Mouse (Mus musculus): ENCODE results near the gene Arhgap6.

Arhgap6 gene

DNA sequence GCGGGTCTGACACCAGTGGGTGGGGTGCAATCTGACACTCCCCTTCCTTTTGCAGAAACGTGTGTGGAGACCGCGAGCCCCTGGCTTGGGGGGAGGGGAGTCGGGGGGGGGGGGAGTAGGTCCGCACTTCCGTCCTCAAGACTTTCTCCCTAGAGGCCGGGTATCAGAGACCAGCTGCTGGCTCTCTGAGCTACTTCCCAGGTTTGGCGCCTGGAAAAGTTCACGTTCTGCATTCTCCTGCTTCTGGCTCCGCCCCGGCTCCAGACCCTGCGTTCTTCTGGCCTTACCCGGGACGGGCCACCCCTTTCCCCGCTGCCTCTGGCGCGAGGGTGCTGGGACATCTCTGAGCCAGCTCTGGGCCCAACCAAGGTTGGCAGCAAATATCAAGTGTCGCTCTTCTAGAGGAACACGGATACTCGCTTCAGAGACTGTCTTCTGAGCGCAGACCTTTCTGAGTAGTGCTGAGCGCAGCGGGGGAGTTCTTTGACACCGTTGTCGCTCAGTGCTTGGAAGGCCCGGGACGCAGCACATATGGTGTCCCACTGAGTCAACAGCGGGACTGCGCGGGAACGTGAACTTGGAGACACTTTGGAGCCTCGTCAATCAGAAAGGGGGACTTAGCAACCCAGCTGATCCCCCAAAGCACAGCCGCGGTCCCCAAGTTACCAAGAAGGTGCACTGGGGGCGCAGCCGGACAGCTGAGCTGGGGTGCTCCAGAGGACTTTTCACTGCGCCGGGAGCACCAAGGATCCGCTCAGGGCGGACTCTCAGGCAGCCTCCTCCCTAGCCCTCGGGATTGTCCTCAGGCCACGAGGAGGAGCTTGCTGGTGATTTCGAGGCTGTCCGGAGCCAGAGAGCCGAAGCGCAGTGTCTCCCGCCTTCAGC, at the start of gene Arhgap6:
TSS of gene Arhgap6 (plus strand) at position 126 of the 885 bp plus-strand sequence.
- in situ Hi-C loops (cut with MboI, MseI): no loop called here

DNA sequence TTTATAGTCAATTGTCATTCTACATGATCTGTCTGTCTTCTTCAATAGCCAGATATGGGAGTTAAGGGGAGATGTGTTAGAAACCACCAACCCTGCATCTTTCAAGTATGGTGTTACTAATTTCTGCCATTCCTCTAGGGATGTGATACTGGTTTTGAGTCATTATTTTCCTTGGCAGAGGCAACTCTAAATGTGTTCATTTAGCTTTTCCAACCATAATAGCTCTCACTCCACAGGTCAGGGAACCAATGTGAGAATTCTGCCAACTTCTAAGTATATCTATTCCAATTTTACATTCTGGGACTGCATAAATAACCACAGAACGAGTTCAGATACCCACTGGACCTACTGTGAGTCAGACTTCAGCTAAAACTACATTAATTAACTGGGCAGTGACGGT, 47.9 kb upstream of the Arhgap6 start:
- in situ Hi-C loops (cut with MboI, MseI): no loop called here

DNA sequence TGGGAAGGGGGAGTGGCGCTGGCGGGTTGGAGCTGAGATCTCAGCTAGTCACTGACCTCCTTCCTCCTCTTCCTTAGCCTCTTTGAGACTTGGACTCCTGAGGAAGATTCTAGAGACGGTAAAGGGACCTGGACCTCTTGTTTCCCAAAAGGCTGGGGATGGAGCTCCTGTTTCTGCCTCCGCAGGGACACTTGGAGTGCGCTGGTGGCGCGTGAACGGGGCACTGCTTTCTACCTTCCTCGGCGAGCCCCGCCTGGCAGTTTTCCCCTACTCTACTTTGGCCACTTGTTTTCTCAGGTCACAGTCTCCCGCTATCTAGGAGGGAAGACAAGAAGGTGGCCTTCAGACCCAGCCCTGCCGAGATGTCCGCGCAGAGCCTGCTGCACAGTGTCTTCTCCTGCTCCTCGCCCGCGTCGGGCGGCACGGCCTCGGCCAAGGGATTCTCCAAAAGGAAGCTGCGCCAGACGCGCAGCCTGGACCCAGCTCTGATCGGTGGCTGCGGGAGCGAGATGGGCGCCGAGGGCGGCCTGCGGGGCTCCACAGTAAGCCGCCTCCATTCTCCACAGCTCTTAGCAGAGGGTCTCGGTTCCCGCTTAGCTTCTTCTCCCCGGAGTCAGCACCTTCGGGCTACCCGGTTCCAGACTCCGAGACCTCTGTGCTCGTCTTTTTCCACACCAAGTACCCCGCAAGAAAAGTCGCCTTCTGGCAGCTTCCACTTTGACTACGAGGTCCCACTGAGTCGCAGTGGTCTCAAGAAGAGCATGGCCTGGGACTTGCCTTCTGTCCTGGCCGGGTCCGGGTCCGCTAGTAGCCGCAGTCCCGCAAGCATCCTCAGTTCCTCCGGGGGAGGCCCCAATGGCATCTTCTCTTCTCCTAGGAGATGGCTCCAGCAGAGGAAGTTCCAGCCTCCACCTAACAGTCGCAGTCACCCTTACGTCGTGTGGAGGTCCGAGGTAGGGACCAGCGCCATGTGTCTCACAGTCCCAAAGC, 1.3 kb downstream of the Arhgap6 start:
- in situ Hi-C loops (cut with MboI, MseI): no loop called here

DNA sequence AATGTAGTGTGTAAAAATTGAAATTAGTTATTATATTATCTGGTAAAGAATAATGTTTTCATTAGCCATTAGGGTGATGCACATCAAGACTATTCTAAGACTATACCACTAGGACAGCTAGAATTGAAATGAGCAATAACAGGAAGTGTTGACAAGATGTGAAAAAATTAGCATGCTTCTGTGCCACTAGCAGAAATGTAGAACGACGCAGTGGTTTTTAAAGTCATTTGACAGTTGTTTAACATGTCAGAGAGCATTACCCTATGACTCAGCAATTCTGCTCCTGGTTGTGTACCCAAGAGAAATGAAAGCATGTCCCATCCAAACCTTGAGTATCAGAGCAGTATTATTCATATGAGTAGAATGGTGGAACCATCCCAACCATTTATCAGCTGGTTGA, 9.8 kb downstream of the Arhgap6 start:
- in situ Hi-C loops (cut with MboI, MseI): no loop called here

DNA sequence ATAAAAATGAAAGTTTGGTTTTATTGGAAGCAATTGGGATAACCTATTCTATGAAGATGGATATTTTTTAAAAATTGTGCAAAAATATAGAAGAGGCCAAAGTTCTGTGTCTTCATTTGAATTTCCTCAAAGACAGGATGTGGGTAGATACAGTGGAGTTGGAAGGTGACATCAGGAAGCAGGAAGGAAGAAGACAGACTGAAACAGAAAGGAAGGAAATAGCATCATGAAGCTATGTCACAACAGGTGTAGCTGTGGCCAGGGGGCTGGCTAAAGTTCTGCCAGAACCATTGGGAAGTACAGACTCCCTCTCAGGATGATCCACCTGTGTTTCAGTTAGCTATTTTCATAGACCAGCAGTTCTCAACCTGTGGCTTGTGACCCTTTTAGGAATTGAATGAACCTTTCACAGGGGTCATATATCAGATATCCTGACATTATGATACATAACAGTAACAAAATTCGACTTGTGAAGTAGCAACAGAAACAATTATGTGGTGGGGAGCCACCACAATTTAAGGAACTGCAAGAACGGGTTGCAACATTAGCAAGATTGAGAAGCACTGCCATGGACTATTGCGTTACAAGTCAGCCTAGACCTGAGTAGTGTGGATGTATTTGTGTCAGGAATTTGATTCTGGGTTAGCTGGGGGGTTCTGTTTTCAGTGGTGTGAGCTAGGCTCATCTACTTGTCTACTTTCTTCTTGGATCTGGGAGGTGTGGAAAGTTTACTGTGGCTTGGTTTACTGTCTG, 15.8 kb downstream of the Arhgap6 start:
- in situ Hi-C loops (cut with MboI, MseI): no loop called here

DNA sequence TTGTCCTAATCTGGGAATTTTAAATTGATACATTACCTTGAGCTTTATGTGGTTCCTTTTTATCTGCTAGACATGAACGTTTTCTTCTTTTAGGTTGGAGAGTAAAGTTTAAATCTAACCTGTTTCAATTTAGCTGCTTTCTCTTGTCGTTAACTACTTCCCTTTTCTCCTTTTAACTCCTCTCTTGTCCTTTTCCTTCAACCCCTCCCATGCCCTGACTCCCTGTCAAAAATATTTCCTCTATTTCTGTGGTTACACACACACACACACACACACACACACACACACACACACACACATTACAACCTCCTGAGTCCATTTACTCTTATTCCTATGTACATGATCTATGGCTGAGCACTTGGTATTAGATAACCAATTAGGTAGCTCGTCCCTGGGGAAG, 24.0 kb downstream of the Arhgap6 start:
- in situ Hi-C loops (cut with MboI, MseI): no loop called here

DNA sequence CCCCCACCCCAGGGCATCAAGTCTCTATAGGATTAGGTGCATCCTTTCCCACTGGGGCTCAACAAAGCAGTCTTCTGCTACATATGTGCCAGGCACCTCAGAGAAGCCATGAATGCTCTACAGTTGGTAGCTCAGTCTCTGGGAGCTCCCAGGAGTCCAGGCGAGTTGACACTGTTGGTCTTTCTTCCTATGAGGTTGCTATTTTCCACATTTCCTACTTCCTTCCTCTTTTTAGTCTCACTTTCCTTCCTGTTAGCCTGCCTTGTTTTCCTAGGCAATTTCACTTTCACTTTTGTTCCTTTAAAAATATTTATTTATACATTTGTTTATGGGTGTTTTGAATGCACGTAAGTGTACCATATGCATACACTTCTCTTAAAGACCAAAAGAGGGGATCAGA, 29.3 kb downstream of the Arhgap6 start:
- in situ Hi-C loops (cut with MboI, MseI): no loop called here

DNA sequence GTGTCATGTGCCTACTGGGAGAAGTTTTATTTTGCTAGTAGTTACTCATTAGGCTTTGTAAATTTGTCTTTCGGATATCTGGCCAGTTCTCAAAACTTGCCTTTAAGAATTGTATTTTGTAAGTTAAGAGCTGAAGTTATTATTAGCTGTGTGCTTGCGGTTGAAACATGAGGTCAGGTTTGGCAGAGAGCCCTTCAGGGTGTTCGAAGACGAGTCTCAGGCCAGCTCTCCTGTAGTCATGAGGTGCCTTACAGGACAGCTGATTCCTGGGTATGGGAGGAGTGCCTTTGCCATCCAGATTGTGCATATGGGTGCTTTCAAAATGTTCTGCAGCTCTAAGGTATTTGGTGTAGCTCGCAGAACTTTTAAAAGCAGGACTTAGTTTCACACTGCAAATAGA, 37.4 kb downstream of the Arhgap6 start:
- in situ Hi-C loops (cut with MboI, MseI): loop anchor here (10.0 kb wide), 1 partner anchor 938 kb away; no protein-coding TSS in a partner anchor

DNA sequence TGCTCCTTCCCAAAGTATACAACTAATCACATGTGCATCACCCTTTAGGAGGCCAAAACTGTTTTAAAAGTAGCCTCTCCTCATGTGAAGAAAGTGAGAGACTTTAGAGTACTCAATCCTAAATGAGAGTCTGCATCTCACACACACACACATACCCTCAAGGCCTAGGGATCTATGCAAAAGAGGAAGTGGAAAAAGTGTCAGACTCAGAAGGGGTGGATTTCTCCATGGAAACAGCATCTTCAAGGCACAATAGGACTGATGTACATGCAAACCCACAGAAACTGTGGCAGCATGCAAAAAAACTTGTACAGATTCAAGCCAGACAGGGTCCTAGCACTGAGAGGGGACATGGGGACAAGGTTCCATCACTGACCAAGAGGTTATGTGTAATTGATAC, 53.2 kb downstream of the Arhgap6 start:
- in situ Hi-C loops (cut with MboI, MseI): no loop called here

DNA sequence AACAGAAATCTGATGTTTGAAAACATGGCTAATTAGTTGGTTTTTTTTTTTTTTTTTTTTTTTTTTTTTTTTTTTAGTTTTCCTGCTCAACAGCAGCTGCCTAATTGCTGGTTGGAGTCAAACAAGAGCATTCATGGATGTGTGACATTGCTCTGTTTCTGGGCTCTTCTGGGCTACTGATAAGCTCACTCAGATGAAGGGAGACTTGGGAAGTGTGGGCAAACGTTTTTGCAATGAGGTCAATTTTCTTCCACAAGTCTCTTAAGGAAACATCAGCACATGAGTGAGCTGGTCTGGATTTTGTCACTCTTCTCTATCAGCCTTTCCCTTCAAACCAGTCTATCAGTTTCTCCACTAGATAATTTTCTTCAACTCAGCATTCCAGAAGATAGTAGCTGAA, 79.8 kb downstream of the Arhgap6 start:
- in situ Hi-C loops (cut with MboI, MseI): no loop called here

DNA sequence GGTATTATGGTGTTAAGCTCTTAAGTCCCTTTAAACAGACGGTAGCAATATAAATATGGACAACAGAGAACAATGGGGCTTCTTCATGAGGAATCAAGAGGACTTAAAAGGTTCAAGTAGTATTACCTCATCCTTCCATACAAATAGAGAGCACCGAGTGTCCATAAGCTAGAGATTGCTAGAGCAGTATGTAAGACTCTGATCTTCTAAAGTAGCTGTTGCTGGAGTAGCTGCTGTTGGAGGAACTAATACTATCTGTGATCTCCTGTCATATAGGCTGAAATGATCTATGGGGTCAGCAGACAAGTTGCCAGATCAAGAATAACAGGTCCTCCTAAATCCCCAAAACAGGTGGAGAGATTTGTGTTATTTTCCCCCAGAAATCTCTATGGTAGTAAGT, 108.7 kb downstream of the Arhgap6 start:
- in situ Hi-C loops (cut with MboI, MseI): no loop called here

DNA sequence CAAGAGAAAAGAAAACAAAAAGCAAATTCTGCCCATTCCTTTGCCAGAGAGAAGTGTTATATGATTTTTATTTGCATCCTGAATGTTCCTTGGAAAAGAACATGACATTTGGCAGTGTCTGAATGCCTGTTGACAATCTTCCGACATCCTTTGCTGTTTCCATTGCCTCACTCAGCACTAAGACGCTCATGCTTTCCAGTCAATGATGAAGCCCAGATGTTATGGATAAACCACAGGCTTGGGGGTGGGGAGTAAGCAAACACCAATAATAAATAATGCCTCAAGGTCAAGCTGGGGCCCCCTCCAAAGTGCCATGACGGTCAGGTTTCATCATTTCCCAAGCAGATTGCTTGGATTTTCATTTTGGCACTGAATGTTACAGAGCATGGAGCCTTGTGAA, 109.2 kb downstream of the Arhgap6 start:
- in situ Hi-C loops (cut with MboI, MseI): no loop called here

DNA sequence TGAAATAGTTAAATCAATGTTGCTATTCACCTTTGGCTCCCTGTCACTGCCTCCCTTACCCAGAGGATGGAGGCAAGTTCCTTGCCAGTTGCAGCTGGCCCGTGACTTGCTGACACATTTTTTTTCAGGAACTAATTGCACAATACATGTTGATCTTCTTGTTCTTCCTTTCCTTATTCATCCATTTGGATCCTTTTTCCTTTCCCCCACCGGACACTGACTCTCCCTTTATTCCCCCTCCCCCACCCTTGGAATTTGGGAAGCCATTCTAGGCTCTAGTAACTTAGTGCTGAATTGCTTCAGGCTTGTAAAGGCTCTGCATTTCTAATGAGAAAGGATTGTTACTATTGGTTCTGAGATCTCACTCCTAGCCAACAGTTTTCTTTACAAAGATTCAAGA, 112.7 kb downstream of the Arhgap6 start:
- in situ Hi-C loops (cut with MboI, MseI): no loop called here

DNA sequence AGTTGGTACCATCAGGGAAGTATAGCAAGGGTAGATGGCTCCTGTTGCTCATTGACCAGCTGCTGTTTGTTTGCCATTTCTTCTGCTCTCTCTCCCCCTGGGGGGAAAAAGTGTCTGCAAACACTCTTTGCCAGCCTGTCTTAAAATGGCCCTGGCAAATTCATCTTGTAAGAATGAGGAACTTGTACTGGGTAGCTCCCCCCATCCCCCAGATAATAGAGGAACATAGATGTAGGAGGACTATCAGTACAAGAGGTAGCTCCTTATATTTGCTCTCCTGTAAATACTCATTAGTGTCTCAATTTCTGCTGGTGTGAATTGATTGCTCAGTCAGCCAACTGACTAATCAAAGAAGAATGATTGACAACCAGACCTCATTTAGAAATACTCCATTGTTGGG, 118.6 kb downstream of the Arhgap6 start:
- in situ Hi-C loops (cut with MboI, MseI): no loop called here

DNA sequence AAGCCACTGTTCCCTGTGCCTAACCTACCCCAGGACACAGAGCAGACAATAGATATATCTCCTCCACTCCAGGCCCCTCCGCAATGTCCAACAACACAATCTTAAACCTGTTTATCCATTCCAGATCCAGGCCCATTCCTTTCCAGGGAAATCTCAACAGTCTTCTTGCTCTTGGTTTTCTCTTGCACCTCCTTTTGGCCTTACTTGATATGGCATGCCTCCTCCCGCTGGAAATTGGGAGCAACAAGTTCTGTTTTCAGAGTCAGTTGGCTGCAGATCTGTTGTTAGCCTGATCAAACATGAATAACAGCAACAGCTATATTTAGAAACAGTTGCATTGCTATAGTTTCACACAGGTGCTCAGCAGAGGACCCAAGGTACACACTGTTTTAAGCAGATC, 126.0 kb downstream of the Arhgap6 start:
- in situ Hi-C loops (cut with MboI, MseI): no loop called here

DNA sequence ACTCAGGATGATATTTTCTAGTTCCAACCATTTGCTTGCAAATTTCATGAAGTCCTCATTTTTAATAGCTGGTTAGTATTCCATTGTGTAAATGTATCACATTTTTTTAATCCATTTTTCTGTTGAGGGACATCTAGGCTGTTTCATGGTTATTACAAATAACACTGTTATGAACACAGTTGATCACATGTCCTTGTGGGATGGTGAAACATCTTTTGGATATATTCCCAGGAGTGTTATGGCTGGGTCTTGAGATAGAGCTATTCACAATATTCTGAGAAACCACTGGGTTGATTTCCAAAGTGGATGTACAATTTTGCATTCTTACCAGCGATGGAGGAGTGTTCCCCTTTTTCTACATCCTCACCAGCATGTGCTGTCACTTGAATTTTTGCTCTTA, 137.5 kb downstream of the Arhgap6 start:
- in situ Hi-C loops (cut with MboI, MseI): loop anchor here (10.0 kb wide), 1 partner anchor 152 kb away; no protein-coding TSS in a partner anchor

DNA sequence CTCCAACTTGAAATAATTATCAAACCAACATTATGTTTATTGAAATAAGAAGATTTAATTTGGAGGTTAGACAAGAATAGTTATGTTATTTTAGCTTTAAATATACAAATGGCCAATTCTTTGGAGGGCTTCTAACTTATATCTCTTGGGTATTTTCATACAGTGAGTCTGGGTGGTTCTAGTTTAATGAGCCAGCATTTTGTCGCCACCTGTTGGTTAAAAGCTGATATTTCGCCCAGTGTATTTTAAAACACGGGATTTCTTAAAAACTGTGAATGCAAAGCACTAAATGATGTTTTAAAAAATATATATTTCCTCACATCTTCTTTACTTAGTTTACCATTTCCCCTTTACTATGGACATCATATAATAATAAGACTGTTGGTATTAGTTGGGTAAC, 140.5 kb downstream of the Arhgap6 start:
- in situ Hi-C loops (cut with MboI, MseI): loop anchor here (10.0 kb wide), 1 partner anchor 149 kb away; no protein-coding TSS in a partner anchor

DNA sequence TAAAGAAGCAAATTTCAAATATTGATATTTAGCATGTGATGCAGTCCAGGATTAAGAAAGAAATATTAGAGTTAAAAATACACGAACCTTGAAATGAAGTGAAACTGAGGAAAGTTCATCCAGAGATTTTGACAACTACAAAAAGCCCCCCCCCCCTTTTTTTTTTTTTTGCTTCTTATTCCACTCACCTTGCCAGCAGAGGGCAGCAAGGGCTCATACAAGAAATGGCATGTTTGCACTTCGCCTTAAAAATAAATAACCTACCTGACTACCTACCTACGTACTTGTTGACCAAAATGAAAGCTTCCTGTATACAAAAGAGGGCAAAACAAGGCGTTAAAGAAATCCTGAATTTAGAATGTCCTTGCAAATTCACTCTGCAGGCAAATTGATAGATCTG, 143.0 kb downstream of the Arhgap6 start:
- in situ Hi-C loops (cut with MboI, MseI): loop anchor here (10.0 kb wide), 1 partner anchor 147 kb away; no protein-coding TSS in a partner anchor

DNA sequence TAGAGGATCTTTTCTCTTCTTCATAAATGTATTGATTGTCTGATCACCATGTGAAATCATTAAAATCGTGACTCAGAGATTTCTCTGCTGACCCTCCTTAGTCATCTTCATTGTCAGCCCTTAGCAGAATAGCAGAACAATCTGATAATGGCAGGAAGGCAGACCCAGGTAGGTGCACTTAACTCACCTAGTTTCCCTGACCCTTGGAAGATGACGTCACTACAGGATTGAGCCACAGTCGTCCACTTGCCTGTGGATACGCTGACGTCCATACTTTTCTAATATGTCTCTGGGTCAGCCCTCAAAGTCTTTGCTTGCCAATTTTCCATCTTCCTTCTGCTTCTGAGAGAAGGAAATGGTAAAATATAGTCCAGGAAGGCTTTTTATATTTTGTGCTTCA, 146.8 kb downstream of the Arhgap6 start:
- in situ Hi-C loops (cut with MboI, MseI): no loop called here

DNA sequence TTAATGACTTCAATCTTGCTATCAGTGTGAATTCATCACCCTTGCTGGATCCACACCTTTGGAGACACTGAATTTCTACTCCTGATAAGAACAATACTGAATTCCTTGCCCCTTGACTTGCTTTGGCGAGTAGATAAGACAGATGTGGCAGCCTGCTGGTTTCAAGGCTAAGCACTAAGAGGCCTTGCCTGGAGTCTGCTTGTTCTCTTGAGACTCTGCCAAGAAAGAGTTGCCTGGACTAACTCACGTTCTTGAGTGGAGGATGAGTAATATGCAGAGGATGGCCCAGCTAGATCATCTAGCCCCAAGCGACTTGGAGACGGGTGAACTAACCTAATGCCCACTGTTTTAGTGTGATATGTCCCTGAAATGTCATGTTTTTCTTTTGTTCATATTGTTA, 148.3 kb downstream of the Arhgap6 start:
- in situ Hi-C loops (cut with MboI, MseI): no loop called here

DNA sequence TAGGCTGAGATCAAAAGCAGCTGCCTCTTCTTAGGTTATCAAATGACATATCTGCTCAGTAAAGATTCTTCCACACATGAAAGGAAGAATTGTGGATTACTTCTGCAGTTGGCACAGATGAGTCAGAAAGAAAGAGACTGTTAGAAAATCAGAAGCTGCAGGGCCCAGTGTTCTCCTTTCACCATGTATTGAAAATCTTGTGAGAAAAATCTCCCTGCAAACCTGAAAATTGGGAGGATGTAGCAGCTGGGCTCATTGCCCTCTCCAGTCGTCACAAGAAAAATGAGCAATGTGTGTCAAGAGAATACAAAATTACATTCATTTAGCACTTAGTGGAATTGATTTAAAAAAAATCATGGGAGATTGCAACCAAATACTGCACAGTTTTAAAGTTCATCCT, 180.5 kb downstream of the Arhgap6 start:
- in situ Hi-C loops (cut with MboI, MseI): no loop called here

DNA sequence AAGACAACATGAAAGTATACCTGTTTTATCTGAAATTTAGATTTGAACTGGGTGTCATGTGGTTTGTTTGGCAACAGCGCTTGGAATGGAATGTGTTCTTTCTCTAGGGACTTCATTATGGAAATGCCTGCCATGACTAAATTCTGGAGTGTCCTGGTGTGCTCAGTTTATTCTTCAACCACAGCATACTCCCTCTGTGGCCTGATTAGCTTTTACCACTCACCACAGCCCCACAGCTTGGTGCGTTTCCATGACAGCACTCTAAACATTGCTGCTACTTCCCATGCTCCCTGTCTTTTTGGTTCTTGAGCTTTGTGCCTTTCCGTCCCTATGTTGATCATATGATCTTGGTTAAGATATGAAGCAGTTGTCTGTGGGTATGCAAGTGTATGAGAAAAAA, 182.9 kb downstream of the Arhgap6 start:
- in situ Hi-C loops (cut with MboI, MseI): no loop called here
